Mouse (Mus musculus): ENCODE data around the gene Adamtsl1.

DNA sequence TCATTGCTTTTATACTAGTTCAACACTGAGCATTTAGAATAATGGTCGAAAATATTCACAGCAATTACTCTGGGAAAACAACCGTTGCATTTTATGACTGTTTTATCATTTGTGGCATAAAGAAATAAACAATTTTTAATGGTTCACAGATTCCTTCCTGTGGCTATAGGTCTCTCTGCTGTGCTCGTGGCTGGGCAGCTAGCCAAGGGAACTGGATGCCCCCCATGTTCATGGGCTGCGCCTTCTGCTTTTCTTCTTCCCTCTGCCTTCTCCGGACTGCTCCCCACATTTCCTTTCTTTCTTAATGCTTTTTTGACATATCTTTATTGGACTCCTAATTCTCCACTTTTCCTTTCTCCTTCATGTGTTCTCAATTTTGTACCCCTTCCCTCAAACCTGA lies 608.5 kb downstream of the Adamtsl1 start:
- TF ChIP-seq MAFK (IDR thresholded peaks at IDR 0.05; ENCODE audit: insufficient read depth, low read depth, low read length) (no peak), CHD2 (IDR thresholded peaks at IDR 0.05; ENCODE audit: low read depth, low read length) (no peak), ZC3H11A (IDR thresholded peaks at IDR 0.05; ENCODE audit: borderline replicate concordance, low read depth, low read length) (no peak), HCFC1 (IDR thresholded peaks at IDR 0.05; ENCODE audit: borderline replicate concordance, insufficient read depth, low read length) (no peak), ZNF384 (IDR thresholded peaks at IDR 0.05; ENCODE audit: low read depth, low read length) (no peak)

All from ES-E14 (cell line).